Mouse (Mus musculus) cerebellum, postnatal 10 days (tissue): Measurements from ENCODE around the gene Olfr141.

ENCODE experiments used
- DNase-seq, 2 experiments: peaks; one replicate each; pipeline ENCODE4 v3.0.0; 2021; ENCODE audit warnings: mixed read lengths in 2 of 2

Olfr141 gene

DNA sequence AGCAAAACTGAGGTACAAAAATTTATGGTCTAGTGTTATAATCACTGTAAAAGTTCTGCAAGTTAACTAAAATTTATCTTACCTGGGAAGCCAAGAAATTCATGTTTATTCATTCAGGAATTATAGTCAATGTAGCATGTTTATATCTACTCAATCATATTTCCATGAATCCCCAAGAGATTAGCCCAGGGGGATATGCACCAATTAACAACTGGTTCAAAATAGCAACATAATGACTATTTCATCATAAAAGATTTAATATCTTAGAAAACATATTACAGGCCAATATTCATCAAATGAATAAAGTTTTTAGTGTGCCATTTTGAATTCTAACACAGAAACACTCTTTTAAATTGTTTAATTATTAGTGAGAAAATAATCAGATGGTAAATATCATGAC is at the start of gene Olfr141:
TSS of gene Olfr141 (minus strand) at position 101 of the 400 bp plus-strand sequence.
- no peak for DNase-seq

DNA sequence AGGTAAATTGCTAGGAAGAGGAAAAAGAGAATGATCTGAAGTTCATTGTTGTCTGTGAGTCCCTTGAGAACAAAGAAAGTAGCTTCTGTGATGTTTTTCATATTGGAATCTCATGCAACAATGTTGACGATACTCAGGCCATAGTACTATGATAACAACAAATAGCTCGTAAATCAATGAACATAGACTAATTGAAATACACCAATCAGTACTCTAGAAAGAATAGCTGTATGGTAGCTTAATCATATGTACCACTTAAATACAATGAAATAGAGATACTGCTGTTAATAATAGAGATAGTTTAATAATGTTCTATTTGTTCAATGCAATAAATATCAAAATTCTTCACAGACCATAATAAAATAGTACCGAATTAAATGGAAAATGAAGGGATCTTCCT is 41.8 kb upstream of the Olfr141 start, which contains the start of gene Olfr1095:
TSS of gene Olfr1095 (minus strand) at position 101 of the 400 bp plus-strand sequence.
- no peak for DNase-seq

DNA sequence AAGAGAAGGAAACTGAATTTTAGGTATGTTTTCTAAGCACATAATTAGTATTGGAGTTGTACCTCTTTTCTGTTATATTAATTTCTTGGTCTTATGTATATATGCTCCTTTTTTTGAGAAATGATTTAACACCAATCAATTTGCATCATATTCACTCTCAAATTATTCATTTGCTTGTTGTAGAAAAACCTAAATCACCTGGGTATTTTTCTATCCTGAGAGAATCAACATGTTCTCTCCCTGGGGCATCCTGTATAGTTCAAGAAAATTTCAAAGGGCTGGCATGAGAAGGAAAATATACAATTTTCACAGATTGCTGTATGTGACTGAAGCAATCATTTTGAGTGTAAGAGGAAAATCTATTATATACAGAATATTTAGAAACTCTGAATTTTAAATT is 14.5 kb upstream of the Olfr141 start, which contains the start of gene Olfr1094:
TSS of gene Olfr1094 (plus strand) at position 301 of the 400 bp plus-strand sequence.
- no peak for DNase-seq

DNA sequence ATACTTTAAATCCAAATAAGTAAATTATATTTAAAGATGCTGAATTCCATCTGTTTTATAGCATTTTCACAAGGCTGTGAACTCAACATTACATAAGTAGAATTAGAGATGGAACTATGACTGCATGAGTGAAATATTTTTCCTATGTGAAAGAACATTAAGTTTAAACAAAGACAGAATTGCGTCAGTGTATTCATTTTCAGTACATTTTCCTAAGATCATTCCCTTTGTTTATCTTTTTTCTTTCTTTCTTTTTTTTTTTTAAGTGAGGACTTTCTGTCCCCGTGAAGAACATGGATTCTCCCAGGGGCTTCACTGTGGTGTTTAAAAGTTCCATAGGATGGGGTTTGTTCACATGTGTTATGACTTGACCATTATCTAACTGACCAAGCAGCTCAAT is 27.6 kb downstream of the Olfr141 start, which contains the start of gene Olfr1093:
TSS of gene Olfr1093 (plus strand) at position 301 of the 400 bp plus-strand sequence.
- no peak for DNase-seq

DNA sequence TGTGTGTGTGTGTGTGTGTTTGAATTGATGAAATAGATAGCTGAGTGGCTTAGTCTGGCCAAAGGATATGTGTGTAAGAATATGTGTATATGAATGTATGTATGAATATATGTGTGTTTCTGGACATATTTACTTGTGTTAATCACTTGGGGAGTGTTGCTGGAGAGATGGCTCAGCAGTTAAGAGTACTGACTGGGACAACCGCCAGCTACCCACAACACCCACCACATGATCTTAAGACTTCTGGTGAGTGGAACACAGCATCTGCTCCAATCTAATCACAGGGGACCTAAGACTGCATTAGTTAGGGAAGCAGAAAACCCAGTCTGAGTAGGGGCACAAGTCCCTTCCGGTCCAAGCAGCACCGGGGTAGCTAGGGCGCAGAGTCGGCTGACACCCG is 48.8 kb downstream of the Olfr141 start:
- peak; percentile 6 to 33 for DNase-seq

DNA sequence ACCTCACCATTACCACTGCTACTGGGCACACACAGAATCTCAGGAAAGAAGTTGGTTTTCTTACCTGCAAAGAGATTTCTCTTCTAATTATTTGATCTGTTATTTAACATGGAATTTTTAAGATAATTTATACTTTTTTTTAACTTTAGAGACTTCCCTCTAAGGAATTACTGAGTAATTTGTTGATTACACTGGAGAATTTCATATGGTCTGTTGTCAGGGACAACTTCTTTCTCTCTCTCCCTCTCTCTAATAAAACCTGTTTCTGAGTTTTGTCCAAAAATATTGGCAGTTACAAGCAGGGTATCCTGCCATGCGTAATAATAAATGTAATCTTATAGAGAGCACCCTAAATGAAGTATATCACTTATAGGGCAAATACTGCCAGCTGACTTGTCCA is 50.9 kb downstream of the Olfr141 start, which contains the start of gene Olfr1090:
TSS of gene Olfr1090 (minus strand) at position 101 of the 400 bp plus-strand sequence.
- no peak for DNase-seq
